ENCODE assay signal across 11 mouse cellular contexts in genomic region chr15:63163550-63164279, GRCm38 (mm10).
A peak's percentile ranks its signal among the peaks of the same experiment; 100 is the strongest.
DNase-seq lines count a peak whose midpoint lies in the region; ATAC-seq and TF ChIP-seq lines count a peak whose summit lies in the region.
"Had no signal": no experiment of that assay in that cellular context is flagged by ENCODE, and none has a peak within 500 bp of the region (broad histone marks: within the 10 kb centered on the region; RNA-seq: fewer than 3 reads in every experiment).

No protein-coding gene starts in this region.

- TF ChIP-seq CTCF in kidney, postnatal 0 days (IDR thresholded peaks at IDR 0.05; ENCODE audit: low read depth): no peak
- no peak for TF ChIP-seq CTCF in intestine, postnatal 0 days (IDR thresholded peaks at IDR 0.05; ENCODE audit: low read depth)

- H3K27ac ChIP-seq in kidney, postnatal 0 days: no peak overlapping the region
- no peak overlapping the region for H3K27ac ChIP-seq in intestine, postnatal 0 days (ENCODE audit: low read depth, low read length)
- H3K27ac ChIP-seq: heart, embryonic 13.5 days; liver, embryonic 14.5 days had no signal

- H3K36me3 ChIP-seq in kidney, postnatal 0 days (ENCODE audit: insufficient read depth, low read length): no peaks in the 10 kb centered on the region
- no peaks in the 10 kb centered on the region for H3K36me3 ChIP-seq in intestine, postnatal 0 days (ENCODE audit: control insufficient read depth, insufficient read depth)
- H3K36me3 ChIP-seq: heart, embryonic 13.5 days had no signal

- peaks cover 5% of the 10 kb centered on the region; the same call in 1 of the 2 replicates for H3K4me1 ChIP-seq in kidney, postnatal 0 days (replicated peaks; ENCODE audit: insufficient read depth, low read length)
- no peaks in the 10 kb centered on the region for H3K4me1 ChIP-seq in intestine, postnatal 0 days (replicated peaks; ENCODE audit: control insufficient read depth, insufficient read depth, low read length)

- 4% methylated on average over 6 of the region's 6 CpGs for WGBS in kidney, postnatal 0 days
- WGBS in intestine, postnatal 0 days: 17% methylated on average over 6 of the region's 6 CpGs

- no peaks in the 10 kb centered on the region for H3K9me3 ChIP-seq in kidney, postnatal 0 days (replicated peaks; ENCODE audit: low read length)
- no peaks in the 10 kb centered on the region for H3K9me3 ChIP-seq in intestine, postnatal 0 days (ENCODE audit: control insufficient read depth)
- H3K9me3 ChIP-seq: heart, embryonic 13.5 days had no signal

- peak; percentile 85 for ATAC-seq in kidney, postnatal 0 days (replicated peaks; ENCODE audit: low FRiP score, low read depth)
- 0 out of 2 replicates have a peak, but pooled peaks have one; percentile 13 for ATAC-seq in intestine, postnatal 0 days
- no peak for ATAC-seq in monocyte, adult 5-6 weeks (replicated peaks; ENCODE audit: insufficient number of reproducible peaks, low FRiP score, low TSS enrichment, poor library complexity, severe bottlenecking)

- no peaks in the 10 kb centered on the region for H3K27me3 ChIP-seq in kidney, postnatal 0 days (ENCODE audit: insufficient read depth, low read length)
- H3K27me3 ChIP-seq in intestine, postnatal 0 days (replicated peaks; ENCODE audit: control insufficient read depth, insufficient read depth, low read length): no peaks in the 10 kb centered on the region
- H3K27me3 ChIP-seq: heart, embryonic 13.5 days had no signal

- peak; percentile 90 for DNase-seq in kidney, postnatal 0 days (ENCODE audit: low spot score)
- DNase-seq in kidney, adult 8-10 months: no peak
- peak; percentile 2 for DNase-seq in urinary bladder, postnatal 25 days (ENCODE audit: low spot score)
- no peak for DNase-seq in urinary bladder, postnatal 4 days (ENCODE audit: low spot score in 2 of 2)
- DNase-seq in frontal cortex, postnatal 14 days (ENCODE audit: low spot score in 2 of 2): no peak
- no peak for DNase-seq in adrenal gland, postnatal 36 days
- DNase-seq: cerebellum, adult 8-10 months had no signal

- no peak overlapping the region for H3K4me2 ChIP-seq in kidney, postnatal 0 days (ENCODE audit: low read length)
- no peak overlapping the region for H3K4me2 ChIP-seq in intestine, postnatal 0 days (replicated peaks; ENCODE audit: low read depth)
- H3K4me2 ChIP-seq: heart, embryonic 13.5 days had no signal

- no peak overlapping the region for H3K4me3 ChIP-seq in kidney, postnatal 0 days (replicated peaks; ENCODE audit: low read depth, low read length)
- no peak overlapping the region for H3K4me3 ChIP-seq in intestine, postnatal 0 days (ENCODE audit: low read depth, low read length)
- H3K4me3 ChIP-seq: heart, embryonic 13.5 days had no signal

- H3K9ac ChIP-seq in kidney, postnatal 0 days (ENCODE audit: low read depth, low read length): no peak overlapping the region
- no peak overlapping the region for H3K9ac ChIP-seq in intestine, postnatal 0 days (ENCODE audit: low read depth, low read length)
- H3K9ac ChIP-seq: heart, embryonic 13.5 days; liver, embryonic 14.5 days had no signal

Comparison
In these comparisons a context has a peak if more than half of its experiments do, and no peak if none do; other contexts are left out.
1. DNase-seq: peak in kidney, postnatal 0 days (single experiment) and urinary bladder, postnatal 25 days (single experiment); none in kidney, adult 8-10 months (0 of 2), urinary bladder, postnatal 4 days (0 of 2), frontal cortex, postnatal 14 days (0 of 2) and adrenal gland, postnatal 36 days (0 of 2).